Mouse (Mus musculus): ENCODE measurements around the gene Ube2m. TPM values are rescaled to one million over a fixed set of nuclear protein-coding genes. Genes with fewer than 3 reads are reported as not detected.
A peak's percentile ranks its signal among the peaks of the same experiment; 100 is the strongest.

Gene Ube2m
- polyA plus RNA-seq, 1 experiment from 2014 or later, result 14.3 TPM

- H3K4me3 ChIP-seq (ENCODE audit: low read depth, low read length), result no peak within 1 kb of the TSS
- peak within 1 kb of the TSS; percentile 6; the same call in 1 of the 2 replicates for H3K9ac ChIP-seq (ENCODE audit: low read depth, low read length)
- H3K36me3 ChIP-seq (ENCODE audit: control insufficient read depth, insufficient read depth), result no peaks in the 10 kb centered on the region
- 48% methylated on average over 5 of the region's 5 CpGs for WGBS (ENCODE audit: insufficient replicate concordance)
- ATAC-seq (ENCODE audit: low read depth), result peak; percentile 74
- H3K4me2 ChIP-seq (ENCODE audit: low read depth, low read length), result peak within 1 kb of the TSS; percentile 19
- H3K27ac ChIP-seq (ENCODE audit: low read length), result peak within 1 kb of the TSS; percentile 58
- peaks cover 4% of the 10 kb centered on the region; the same call in 1 of the 2 replicates for H3K4me1 ChIP-seq (ENCODE audit: control insufficient read depth, low read depth, low read length)
- no peaks in the 10 kb centered on the region for H3K27me3 ChIP-seq (ENCODE audit: control insufficient read depth, insufficient read depth, low read depth, low read length)
- no peaks in the 10 kb centered on the region for H3K9me3 ChIP-seq (replicated peaks; ENCODE audit: control insufficient read depth, low read length)
These were observed 40.0 kb downstream of the Ube2m start, which contains the start of gene Slc27a5 for GRCm38 (mm10) chr7:12998053-12998452. Gene Slc27a5 (minus strand): TSS chr7:12998192.

GRCm38 (mm10) chr7:12997230-12997629, 40.8 kb downstream of the Ube2m start:
- Histone ChIP-seq H3K9me3 (replicated peaks; ENCODE audit: control insufficient read depth, low read length) (no peaks in the 10 kb centered on the region), H3K4me1 (ENCODE audit: control insufficient read depth, low read depth, low read length) (peaks cover 4% of the 10 kb centered on the region; the same call in 1 of the 2 replicates), H3K36me3 (ENCODE audit: control insufficient read depth, insufficient read depth) (no peaks in the 10 kb centered on the region), H3K4me2 (ENCODE audit: low read depth, low read length) (peak overlapping the region; percentile 19), H3K27ac (ENCODE audit: low read length) (peak overlapping the region; percentile 58; the same call in 1 of the 2 replicates), H3K4me3 (ENCODE audit: low read depth, low read length) (no peak overlapping the region), H3K9ac (ENCODE audit: low read depth, low read length) (peak overlapping the region; percentile 6; the same call in 1 of the 2 replicates), H3K27me3 (ENCODE audit: control insufficient read depth, insufficient read depth, low read depth, low read length) (no peaks in the 10 kb centered on the region)
- 49% methylated on average over 5 of the region's 5 CpGs for WGBS (ENCODE audit: insufficient replicate concordance)
- no peak for ATAC-seq (ENCODE audit: low read depth)

- Histone ChIP-seq H3K27me3 (ENCODE audit: control insufficient read depth, insufficient read depth, low read depth, low read length) (no peaks in the 10 kb centered on the region), H3K9me3 (replicated peaks; ENCODE audit: control insufficient read depth, low read length) (no peaks in the 10 kb centered on the region), H3K4me2 (ENCODE audit: low read depth, low read length) (no peak overlapping the region), H3K36me3 (ENCODE audit: control insufficient read depth, insufficient read depth) (no peaks in the 10 kb centered on the region), H3K9ac (ENCODE audit: low read depth, low read length) (no peak overlapping the region), H3K4me3 (ENCODE audit: low read depth, low read length) (no peak overlapping the region), H3K4me1 (ENCODE audit: control insufficient read depth, low read depth, low read length) (peaks cover 4% of the 10 kb centered on the region; the same call in 1 of the 2 replicates), H3K27ac (ENCODE audit: low read length) (0 out of 2 replicates have a peak overlapping the region, but pooled peaks have one; percentile 4)
- peak; percentile 33 for ATAC-seq (ENCODE audit: low read depth)
These were observed 42.2 kb downstream of the Ube2m start for GRCm38 (mm10) chr7:12995862-12996261.

- Histone ChIP-seq H3K4me1 (ENCODE audit: control insufficient read depth, low read depth, low read length) (peaks cover 7% of the 10 kb centered on the region), H3K27ac (ENCODE audit: low read length) (no peak overlapping the region), H3K4me2 (ENCODE audit: low read depth, low read length) (no peak overlapping the region), H3K36me3 (ENCODE audit: control insufficient read depth, insufficient read depth) (no peaks in the 10 kb centered on the region), H3K4me3 (ENCODE audit: low read depth, low read length) (no peak overlapping the region), H3K27me3 (ENCODE audit: control insufficient read depth, insufficient read depth, low read depth, low read length) (no peaks in the 10 kb centered on the region), H3K9me3 (replicated peaks; ENCODE audit: control insufficient read depth, low read length) (no peaks in the 10 kb centered on the region), H3K9ac (ENCODE audit: low read depth, low read length) (no peak overlapping the region)
- WGBS (ENCODE audit: insufficient replicate concordance), result 73% methylated on average over 10 of the region's 10 CpGs
- no peak for ATAC-seq (ENCODE audit: low read depth)
These were observed 44.9 kb downstream of the Ube2m start for GRCm38 (mm10) chr7:12993148-12993547.

- ATAC-seq (ENCODE audit: low read depth), result no peak
- H3K27ac ChIP-seq (ENCODE audit: low read length), result no peak overlapping the region
- H3K36me3 ChIP-seq (ENCODE audit: control insufficient read depth, insufficient read depth), result no peaks in the 10 kb centered on the region
- no peaks in the 10 kb centered on the region for H3K9me3 ChIP-seq (replicated peaks; ENCODE audit: control insufficient read depth, low read length)
- under 1% methylated on average over 3 of the region's 3 CpGs for WGBS (ENCODE audit: insufficient replicate concordance)
- H3K4me3 ChIP-seq (ENCODE audit: low read depth, low read length), result no peak overlapping the region
- H3K9ac ChIP-seq (ENCODE audit: low read depth, low read length), result no peak overlapping the region
- no peak overlapping the region for H3K4me2 ChIP-seq (ENCODE audit: low read depth, low read length)
- peaks cover 16% of the 10 kb centered on the region for H3K4me1 ChIP-seq (ENCODE audit: control insufficient read depth, low read depth, low read length)
- H3K27me3 ChIP-seq (ENCODE audit: control insufficient read depth, insufficient read depth, low read depth, low read length), result no peaks in the 10 kb centered on the region
These were observed 45.9 kb downstream of the Ube2m start for GRCm38 (mm10) chr7:12992222-12992621.

- peaks cover 14% of the 10 kb centered on the region for H3K4me1 ChIP-seq (ENCODE audit: control insufficient read depth, low read depth, low read length)
- ATAC-seq (ENCODE audit: low read depth), result peak; percentile 81
These were observed 50.5 kb downstream of the Ube2m start for GRCm38 (mm10) chr7:12987409-12988189.

GRCm38 (mm10) chr7:12986906-12987305, 51.2 kb downstream of the Ube2m start:
- WGBS (ENCODE audit: insufficient replicate concordance), result 71% methylated on average over 8 of the region's 8 CpGs
- Histone ChIP-seq H3K4me3 (ENCODE audit: low read depth, low read length) (no peak overlapping the region), H3K27ac (ENCODE audit: low read length) (peak overlapping the region; percentile 49; the same call in 1 of the 2 replicates), H3K9me3 (replicated peaks; ENCODE audit: control insufficient read depth, low read length) (no peaks in the 10 kb centered on the region), H3K9ac (ENCODE audit: low read depth, low read length) (no peak overlapping the region), H3K36me3 (ENCODE audit: control insufficient read depth, insufficient read depth) (no peaks in the 10 kb centered on the region), H3K27me3 (ENCODE audit: control insufficient read depth, insufficient read depth, low read depth, low read length) (no peaks in the 10 kb centered on the region), H3K4me2 (ENCODE audit: low read depth, low read length) (no peak overlapping the region), H3K4me1 (ENCODE audit: control insufficient read depth, low read depth, low read length) (peaks cover 14% of the 10 kb centered on the region)
- no peak for ATAC-seq (ENCODE audit: low read depth)

More at GRCm38 (mm10) chr7:12987409-12988189, 50.5 kb downstream of the Ube2m start:
- Histone ChIP-seq H3K9me3 (replicated peaks; ENCODE audit: control insufficient read depth, low read length) (no peaks in the 10 kb centered on the region), H3K4me3 (ENCODE audit: low read depth, low read length) (no peak overlapping the region), H3K4me2 (ENCODE audit: low read depth, low read length) (peak overlapping the region; percentile 24; the same call in 1 of the 2 replicates), H3K36me3 (ENCODE audit: control insufficient read depth, insufficient read depth) (no peaks in the 10 kb centered on the region), H3K27ac (ENCODE audit: low read length) (peak overlapping the region; percentile 49; the same call in 1 of the 2 replicates), H3K27me3 (ENCODE audit: control insufficient read depth, insufficient read depth, low read depth, low read length) (no peaks in the 10 kb centered on the region), H3K9ac (ENCODE audit: low read depth, low read length) (no peak overlapping the region; the same call in 1 of the 2 replicates)
- 39% methylated on average over 8 of the region's 8 CpGs for WGBS (ENCODE audit: insufficient replicate concordance)

GRCm38 (mm10) chr7:12985724-12986123, 52.4 kb downstream of the Ube2m start:
- Histone ChIP-seq H3K4me1 (ENCODE audit: control insufficient read depth, low read depth, low read length) (peaks cover 14% of the 10 kb centered on the region), H3K4me2 (ENCODE audit: low read depth, low read length) (no peak overlapping the region), H3K27ac (ENCODE audit: low read length) (no peak overlapping the region), H3K27me3 (ENCODE audit: control insufficient read depth, insufficient read depth, low read depth, low read length) (no peaks in the 10 kb centered on the region), H3K4me3 (ENCODE audit: low read depth, low read length) (no peak overlapping the region), H3K9ac (ENCODE audit: low read depth, low read length) (no peak overlapping the region), H3K36me3 (ENCODE audit: control insufficient read depth, insufficient read depth) (no peaks in the 10 kb centered on the region), H3K9me3 (replicated peaks; ENCODE audit: control insufficient read depth, low read length) (no peaks in the 10 kb centered on the region)
- WGBS (ENCODE audit: insufficient replicate concordance), result 29% methylated on average over 1 of the region's 1 CpGs
- ATAC-seq (ENCODE audit: low read depth), result peak; percentile 62
